Mouse (Mus musculus) heart, adult 2 months (tissue): Measurements from ENCODE around the gene Olfr573-ps1.

Experiments used
- CTCF ChIP-seq: fragments of 200-600 bp; IDR thresholded peaks from 2 replicates; pipeline ENCODE4 v1.8.1; 2022; ENCODE audit warnings: antibody characterized with exemption, mild to moderate bottlenecking, moderate library complexity
- EP300 ChIP-seq: fragments of 200-500 bp; IDR thresholded peaks from 2 replicates; pipeline ENCODE4 v1.6.1; 2011; ENCODE audit warnings: low read depth, low read length, control low read depth; ENCODE audit not compliant: insufficient read depth
- POLR2A ChIP-seq: fragments of 200-500 bp; IDR thresholded peaks from 2 replicates; pipeline ENCODE4 v1.6.1; 2011; ENCODE audit warnings: mild to moderate bottlenecking, low read depth, low read length, control low read depth; ENCODE audit not compliant: insufficient read depth

- no peak for TF ChIP-seq CTCF
- no peak for TF ChIP-seq POLR2A
- no peak for TF ChIP-seq EP300
Observed at GRCm38 (mm10) chr7:102962360-102962759, 20.0 kb upstream of the Olfr573-ps1 start, which contains the start of gene Olfr576.
